Mouse (Mus musculus): Measurements from ENCODE around the gene Hist1h2bb.
A peak's percentile ranks its signal among the peaks of the same experiment; 100 is the strongest.
"Not testable (repeated sequence)": the region's sequence is repeated elsewhere in the genome, so short reads cannot be mapped to it uniquely, and the experiment has no call there.

The Hist1h2bb gene

GRCm38 (mm10) chr13:23746201-23747080 lies at the start of gene Hist1h2bb:
Hist1h2bb (plus strand) TSS chr13:23746734.
- DNase-seq (ENCODE audit: low read depth), result peak; percentile 86

GRCm38 (mm10) chr13:23697491-23698299 lies 48.8 kb upstream of the Hist1h2bb start:
- DNase-seq (ENCODE audit: low read depth), result no peak

GRCm38 (mm10) chr13:23698300-23698693 lies 48.2 kb upstream of the Hist1h2bb start, which contains the start of gene Hist1h4c:
Hist1h4c (minus strand) TSS chr13:23698454.
- DNase-seq (ENCODE audit: low read depth), result peak; percentile 98

GRCm38 (mm10) chr13:23698996-23699395 lies 47.5 kb upstream of the Hist1h2bb start:
- DNase-seq (ENCODE audit: low read depth), result no peak

- DNase-seq (ENCODE audit: low read depth), result no peak
Measured at GRCm38 (mm10) chr13:23699767-23700166, 46.8 kb upstream of the Hist1h2bb start.

- DNase-seq (ENCODE audit: low read depth), result no peak
Measured at GRCm38 (mm10) chr13:23700786-23701520, 45.6 kb upstream of the Hist1h2bb start.

- DNase-seq (ENCODE audit: low read depth), result no peak
Measured at GRCm38 (mm10) chr13:23702220-23702619, 44.3 kb upstream of the Hist1h2bb start.

GRCm38 (mm10) chr13:23702801-23703200 lies 43.7 kb upstream of the Hist1h2bb start:
- DNase-seq (ENCODE audit: low read depth), result not testable (repeated sequence)

GRCm38 (mm10) chr13:23705751-23706356 lies 40.7 kb upstream of the Hist1h2bb start:
- DNase-seq (ENCODE audit: low read depth), result no peak

GRCm38 (mm10) chr13:23706771-23707170 lies 39.8 kb upstream of the Hist1h2bb start:
- DNase-seq (ENCODE audit: low read depth), result no peak

- no peak for DNase-seq (ENCODE audit: low read depth)
Measured at GRCm38 (mm10) chr13:23708041-23708440, 38.5 kb upstream of the Hist1h2bb start.

GRCm38 (mm10) chr13:23708654-23709053 lies 37.9 kb upstream of the Hist1h2bb start:
- DNase-seq (ENCODE audit: low read depth), result no peak

- no peak for DNase-seq (ENCODE audit: low read depth)
Measured at GRCm38 (mm10) chr13:23709714-23710373, 36.7 kb upstream of the Hist1h2bb start.

GRCm38 (mm10) chr13:23710374-23711089 lies 36.0 kb upstream of the Hist1h2bb start, which contains the start of gene Hfe:
Hfe (minus strand) TSS chr13:23710854.
- DNase-seq (ENCODE audit: low read depth), result no peak

GRCm38 (mm10) chr13:23716261-23717042 lies 30.1 kb upstream of the Hist1h2bb start:
- DNase-seq (ENCODE audit: low read depth), result no peak

- no peak for DNase-seq (ENCODE audit: low read depth)
Measured at GRCm38 (mm10) chr13:23717176-23717575, 29.4 kb upstream of the Hist1h2bb start.

- DNase-seq (ENCODE audit: low read depth), result not testable (repeated sequence)
Measured at GRCm38 (mm10) chr13:23717593-23718245, 28.8 kb upstream of the Hist1h2bb start.

GRCm38 (mm10) chr13:23724239-23724638 lies 22.3 kb upstream of the Hist1h2bb start:
- no peak for DNase-seq (ENCODE audit: low read depth)

GRCm38 (mm10) chr13:23725213-23725612 lies 21.3 kb upstream of the Hist1h2bb start:
- no peak for DNase-seq (ENCODE audit: low read depth)

All from fibroblast of lung, adult 2 months (primary cell).